Mouse (Mus musculus) intestine, embryonic 16.5 days (tissue): Measurements from ENCODE around the gene Arl5a. TPM values are rescaled to one million over a fixed set of nuclear protein-coding genes. Genes with fewer than 3 reads are reported as not detected.

Source experiments
- ATAC-seq: fragments of 200-750 bp; cut with Nextera tagmentation; 2 replicates; pipeline ENCODE4 v1.8.0; 2017; ENCODE audit warnings: moderate TSS enrichment, moderate library complexity
- H3K27ac ChIP-seq: fragments of 300-500 bp; sonication (generic); 2 replicates; pipeline ENCODE4 v1.5.1; 2014; ENCODE audit warnings: mild to moderate bottlenecking, low read length
- H3K27me3 ChIP-seq: fragments of 300-500 bp; sonication (generic); replicated peaks from 2 replicates; pipeline ENCODE4 v1.6.1; 2014; ENCODE audit warnings: low read length, control low read depth, mixed read lengths; ENCODE audit not compliant: control insufficient read depth, insufficient read depth
- H3K36me3 ChIP-seq: fragments of 300-500 bp; sonication (generic); 2 replicates; pipeline ENCODE4 v1.6.1; 2014; ENCODE audit warnings: low read length, control low read depth; ENCODE audit not compliant: control insufficient read depth, insufficient read depth
- H3K4me1 ChIP-seq: fragments of 300-500 bp; sonication (generic); 2 replicates; pipeline ENCODE4 v1.6.1; 2014; ENCODE audit warnings: low read length, control low read depth, mixed read lengths; ENCODE audit not compliant: control insufficient read depth, insufficient read depth
- H3K4me2 ChIP-seq: fragments of 300-500 bp; sonication (generic); 2 replicates; pipeline ENCODE4 v1.6.1; 2014; ENCODE audit warnings: low read depth, low read length, control low read depth
- H3K4me3 ChIP-seq: fragments of 300-500 bp; sonication (generic); 2 replicates; pipeline ENCODE4 v1.5.1; 2014; ENCODE audit warnings: mild to moderate bottlenecking, low read length
- H3K9ac ChIP-seq: fragments of 300-500 bp; sonication (generic); 2 replicates; pipeline ENCODE4 v1.6.1; 2014; ENCODE audit warnings: low read depth, low read length
- H3K9me3 ChIP-seq: fragments of 300-500 bp; sonication (generic); 2 replicates; pipeline ENCODE4 v1.6.1; 2016; ENCODE audit warnings: low read length, control low read depth; ENCODE audit not compliant: control insufficient read depth
- WGBS: fragments of 180-500 bp; shearing (Covaris S2); extraction: QIAGEN DNeasy Blood & Tissue Kit; methylation state at CpG from one replicate; pipeline ENCODE4 v1.1.7; 2014; 5-methylcytosine and 5-hydroxymethylcytosine counted together
- polyA plus RNA-seq: library from polyadenylated mRNA; unstranded; fragments of >200 nt; fragmentation: Nextera tagmentation; extraction: Ambion mirVana; gene quantifications from 2 replicates; pipeline ENCODE4 v1.2.1, GENCODE M21; 2015

The Arl5a gene
- polyA plus RNA-seq, 1 experiment from 2014 or later = 10.8 TPM

DNA sequence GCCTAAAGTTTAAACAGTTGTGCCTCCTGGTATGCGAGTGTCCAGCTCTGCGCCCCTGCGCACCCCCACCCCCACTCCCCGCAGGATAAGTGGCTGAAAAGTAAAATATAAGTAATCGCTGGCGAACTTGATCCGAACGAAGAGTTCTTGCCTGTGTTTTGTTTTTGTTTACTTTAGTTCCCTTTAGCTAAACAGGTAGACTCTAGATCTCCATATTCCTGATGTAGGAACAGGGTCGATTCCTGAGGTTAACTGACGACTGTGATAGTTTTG lies 758 bp upstream of the Arl5a start:
- peak overlapping the region; percentile 63 for H3K9ac ChIP-seq
- H3K27me3 ChIP-seq = no peaks in the 10 kb centered on the region
- WGBS = 9% methylated on average over 10 of the region's 10 CpGs
- H3K9me3 ChIP-seq = no peaks in the 10 kb centered on the region
- ATAC-seq = no peak
- H3K4me2 ChIP-seq = peak overlapping the region; percentile 75
- peak overlapping the region; percentile 62 for H3K27ac ChIP-seq
- peak overlapping the region; percentile 71 for H3K4me3 ChIP-seq
- H3K4me1 ChIP-seq = peaks cover 17% of the 10 kb centered on the region
- H3K36me3 ChIP-seq = no peaks in the 10 kb centered on the region

DNA sequence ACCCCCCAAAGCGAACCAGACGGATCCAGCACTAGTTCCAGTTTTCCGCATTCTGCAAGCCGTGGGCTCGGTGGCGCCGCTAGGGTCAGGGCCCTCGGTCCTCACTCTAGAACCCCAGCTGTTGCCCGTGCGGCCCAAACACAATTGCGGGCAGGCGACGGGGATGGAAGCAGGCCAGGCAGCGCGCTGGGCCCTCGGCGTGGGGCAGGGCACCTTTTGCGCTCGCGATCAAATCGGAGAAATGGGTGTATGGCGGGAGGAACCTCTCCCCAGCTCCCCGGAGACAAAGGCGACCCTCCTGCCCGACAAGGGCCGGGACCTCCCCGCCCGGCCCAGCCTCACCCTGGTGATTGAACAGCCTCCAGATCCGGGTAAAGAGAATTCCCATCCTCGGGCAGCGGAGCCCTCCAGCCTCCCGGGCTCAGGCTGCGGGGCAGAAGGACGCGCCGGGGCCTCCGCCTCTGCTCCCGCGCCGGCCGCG lies 413 bp downstream of the Arl5a start:
- Histone ChIP-seq H3K9me3 (no peaks in the 10 kb centered on the region), H3K4me1 (peaks cover 23% of the 10 kb centered on the region), H3K9ac (peak overlapping the region; percentile 90), H3K4me2 (peak overlapping the region; percentile 68), H3K4me3 (peak overlapping the region; percentile 71), H3K27me3 (no peaks in the 10 kb centered on the region), H3K27ac (peak overlapping the region; percentile 65), H3K36me3 (no peaks in the 10 kb centered on the region)
- ATAC-seq = peak; percentile 72
- under 1% methylated on average over 42 of the region's 42 CpGs for WGBS

DNA sequence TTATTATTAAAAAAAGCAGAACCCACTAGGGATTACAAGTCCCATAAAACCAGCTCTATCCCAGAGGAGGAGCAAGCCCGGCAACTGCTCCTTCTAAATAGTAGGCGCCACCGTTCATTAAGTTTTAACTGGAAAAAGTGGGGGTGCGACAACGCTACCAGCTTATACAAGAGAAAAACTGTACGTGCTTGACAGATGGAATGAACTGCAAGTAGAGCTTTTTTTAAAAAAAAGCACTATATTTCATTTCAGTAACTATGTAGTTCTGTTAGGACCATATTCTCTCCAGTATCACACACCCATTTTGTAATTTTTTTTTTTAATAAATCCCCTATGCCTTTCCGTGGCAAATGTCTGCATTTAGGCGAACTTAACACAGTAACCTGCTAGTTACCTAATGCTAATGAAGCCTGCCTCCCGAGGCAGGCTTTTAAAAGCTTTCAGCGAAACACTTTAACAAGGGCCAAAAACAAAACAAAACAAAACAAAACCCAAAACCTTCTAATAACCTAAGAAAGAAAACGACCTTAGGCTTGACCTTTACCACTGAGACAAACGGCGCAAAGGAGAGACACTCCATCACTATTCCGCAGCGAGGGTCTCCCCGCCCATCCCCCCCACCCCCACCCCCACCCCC lies 972 bp downstream of the Arl5a start:
- Histone ChIP-seq H3K9ac (peak overlapping the region; percentile 90), H3K36me3 (no peaks in the 10 kb centered on the region), H3K4me1 (peaks cover 23% of the 10 kb centered on the region), H3K27ac (0 out of 2 replicates have a peak overlapping the region, but pooled peaks have one; percentile 34), H3K27me3 (no peaks in the 10 kb centered on the region), H3K4me3 (peak overlapping the region; percentile 71), H3K9me3 (no peaks in the 10 kb centered on the region), H3K4me2 (peak overlapping the region; percentile 68)
- WGBS = 2% methylated on average over 16 of the region's 16 CpGs
- no peak for ATAC-seq

DNA sequence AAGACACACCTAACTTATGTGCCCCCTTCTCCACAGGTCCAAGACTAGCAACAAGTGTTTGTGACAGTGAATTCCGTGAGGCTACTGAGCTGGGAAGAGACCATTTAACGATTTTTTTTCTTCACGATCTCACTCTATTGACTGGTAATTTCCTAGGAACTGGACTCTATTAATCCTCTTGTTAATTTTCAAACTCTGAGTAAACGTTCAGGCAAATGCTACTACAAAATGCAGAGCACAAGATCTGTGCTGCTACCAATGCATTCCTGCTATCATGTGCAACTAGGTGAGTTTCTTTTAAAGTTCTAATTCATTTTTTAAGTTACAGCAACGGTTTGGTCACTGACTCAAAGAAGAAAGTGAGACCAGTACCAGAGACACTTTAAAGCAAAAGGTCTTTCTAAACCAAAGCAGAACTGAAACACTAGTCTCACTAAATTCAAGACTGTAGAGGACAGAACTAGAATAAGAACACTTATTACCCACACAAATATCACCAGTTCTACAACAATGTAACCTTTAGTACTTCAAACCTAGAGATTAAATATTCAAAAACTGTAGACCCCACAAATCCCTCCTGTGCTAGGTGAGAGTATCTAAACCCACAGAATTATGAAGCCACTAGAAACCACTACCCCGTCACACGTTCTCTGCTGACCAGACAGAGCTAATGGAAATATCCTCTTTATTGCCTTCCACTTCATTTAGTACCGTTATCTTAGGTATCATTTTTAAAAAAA lies 1.7 kb downstream of the Arl5a start:
- Histone ChIP-seq H3K36me3 (no peaks in the 10 kb centered on the region), H3K4me2 (peak overlapping the region; percentile 68), H3K4me1 (peaks cover 23% of the 10 kb centered on the region), H3K4me3 (peak overlapping the region; percentile 71), H3K9ac (peak overlapping the region; percentile 90), H3K9me3 (no peaks in the 10 kb centered on the region), H3K27me3 (no peaks in the 10 kb centered on the region), H3K27ac (0 out of 2 replicates have a peak overlapping the region, but pooled peaks have one; percentile 73)
- 34% methylated on average over 8 of the region's 8 CpGs for WGBS
- ATAC-seq = no peak

DNA sequence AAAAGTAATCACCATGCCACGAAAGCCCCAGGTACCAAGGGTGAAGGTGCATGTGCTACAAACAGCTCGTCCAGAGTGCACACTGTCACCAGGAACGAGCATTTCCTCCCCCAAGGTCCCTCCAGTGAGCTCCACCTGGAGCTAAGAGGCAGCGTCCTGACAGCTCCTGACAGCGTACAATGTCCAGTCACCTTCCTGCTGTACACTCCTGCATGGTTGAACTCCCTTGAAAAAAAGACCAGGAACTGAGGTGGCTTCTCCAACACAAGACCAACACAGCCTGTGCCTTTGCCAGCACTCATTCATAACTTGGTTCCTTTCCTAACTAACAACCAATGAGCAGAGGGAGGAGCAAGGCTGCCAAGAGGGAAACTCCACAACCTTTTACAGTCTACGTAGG lies 3.5 kb downstream of the Arl5a start:
- ATAC-seq = peak; percentile 34
- 34% methylated on average over 6 of the region's 6 CpGs for WGBS
- peak overlapping the region; percentile 14 for H3K4me2 ChIP-seq

DNA sequence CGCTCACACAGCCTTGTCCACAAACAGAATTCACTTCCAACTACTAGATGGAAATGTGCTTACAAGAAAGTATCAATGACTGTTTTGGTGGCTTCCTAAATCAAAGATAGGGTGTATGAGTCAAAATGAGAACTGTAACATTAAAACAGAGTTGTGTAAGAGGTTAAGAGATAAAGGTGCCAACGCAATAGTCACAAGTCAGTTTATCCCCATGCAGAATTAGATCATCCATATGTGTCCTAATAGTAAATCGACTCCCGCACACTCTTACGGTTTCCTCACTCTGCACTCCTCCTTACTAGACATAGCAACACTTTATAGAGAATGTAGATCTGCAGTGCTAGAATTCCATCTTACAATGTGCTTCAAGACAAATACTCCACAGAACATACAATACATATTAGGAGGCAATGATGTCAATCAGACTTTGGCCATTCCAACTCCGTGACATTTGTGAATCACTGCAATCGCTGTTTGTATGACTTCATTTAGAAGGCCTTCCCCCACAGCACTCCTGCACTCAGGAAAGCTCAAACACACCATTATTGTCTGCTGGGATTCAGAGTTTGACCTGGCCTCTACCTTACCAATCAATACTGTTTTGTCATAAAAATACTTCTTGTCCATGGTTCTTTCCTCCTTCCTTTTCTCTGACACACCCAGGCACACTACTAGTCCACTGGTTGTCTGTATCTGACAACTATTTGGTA lies 4.5 kb downstream of the Arl5a start:
- Histone ChIP-seq H3K9ac (no peak overlapping the region), H3K4me3 (no peak overlapping the region), H3K36me3 (peaks cover 4% of the 10 kb centered on the region), H3K4me2 (no peak overlapping the region), H3K4me1 (peaks cover 23% of the 10 kb centered on the region), H3K9me3 (0 out of 2 replicates have a peak, but pooled peaks cover 3% of the 10 kb centered on the region), H3K27ac (0 out of 2 replicates have a peak overlapping the region, but pooled peaks have one; percentile 38), H3K27me3 (no peaks in the 10 kb centered on the region)
- ATAC-seq = peak; percentile 37
- WGBS = 75% methylated on average over 7 of the region's 7 CpGs

More for the DNA sequence above, 3.5 kb downstream of the Arl5a start:
- H3K9me3 ChIP-seq = no peaks in the 10 kb centered on the region
- peak overlapping the region; percentile 29 for H3K9ac ChIP-seq
- H3K4me3 ChIP-seq = no peak overlapping the region
- H3K27me3 ChIP-seq = no peaks in the 10 kb centered on the region
- H3K4me1 ChIP-seq = peaks cover 23% of the 10 kb centered on the region
- H3K27ac ChIP-seq = peak overlapping the region; percentile 73
- H3K36me3 ChIP-seq = no peaks in the 10 kb centered on the region

DNA sequence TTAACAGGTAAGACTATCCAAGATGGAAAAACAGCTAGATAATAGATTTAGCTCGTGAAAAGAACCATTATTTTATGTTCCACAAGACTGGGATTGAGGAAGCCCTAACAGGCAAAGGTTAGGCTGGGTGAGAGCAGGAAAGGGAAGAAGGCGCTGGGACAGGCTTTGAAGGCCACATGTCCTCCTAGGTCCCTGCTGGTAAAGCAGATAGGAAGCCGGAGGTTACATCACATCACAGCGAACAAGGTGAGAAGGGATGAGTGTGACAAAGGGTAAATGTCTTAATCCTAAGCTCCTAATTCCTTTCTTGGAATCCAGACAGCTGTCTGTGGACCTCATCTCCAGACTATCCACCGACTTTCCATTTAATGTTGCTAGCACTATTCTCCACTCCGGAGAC lies 5.4 kb downstream of the Arl5a start:
- ATAC-seq = no peak
- no peak overlapping the region for H3K4me2 ChIP-seq
- H3K27ac ChIP-seq = no peak overlapping the region
- no peak overlapping the region for H3K9ac ChIP-seq
- H3K4me3 ChIP-seq = no peak overlapping the region
- H3K9me3 ChIP-seq = 0 out of 2 replicates have a peak, but pooled peaks cover 3% of the 10 kb centered on the region
- peaks cover 23% of the 10 kb centered on the region for H3K4me1 ChIP-seq
- H3K36me3 ChIP-seq = peaks cover 4% of the 10 kb centered on the region
- H3K27me3 ChIP-seq = no peaks in the 10 kb centered on the region
- WGBS = 76% methylated on average over 6 of the region's 6 CpGs

DNA sequence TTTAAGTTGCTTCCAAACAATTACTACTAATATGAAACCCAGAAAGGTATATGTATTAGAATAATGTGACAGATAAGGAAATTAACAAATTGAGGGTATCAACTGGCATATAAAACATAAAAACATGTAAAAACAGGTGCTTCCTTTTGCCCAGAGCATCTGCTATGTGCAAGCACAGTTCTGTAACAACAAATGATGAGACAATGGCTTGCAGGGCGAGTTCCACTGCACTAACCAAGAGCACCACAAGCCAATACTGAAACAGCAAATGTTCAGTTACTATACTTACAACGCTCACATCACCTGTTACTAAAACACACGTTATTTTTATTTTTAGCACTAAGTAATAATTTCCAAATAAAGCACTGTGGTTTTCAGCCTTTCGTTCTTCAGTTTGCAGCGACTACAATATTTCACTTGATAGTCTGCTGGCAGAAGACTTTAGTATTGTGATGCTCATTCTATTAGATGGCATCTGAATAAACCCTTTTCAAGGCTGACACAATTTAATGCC lies 12.1 kb downstream of the Arl5a start:
- Histone ChIP-seq H3K36me3 (peaks cover 31% of the 10 kb centered on the region), H3K27ac (no peak overlapping the region), H3K4me2 (no peak overlapping the region), H3K4me1 (no peaks in the 10 kb centered on the region), H3K27me3 (no peaks in the 10 kb centered on the region), H3K9ac (no peak overlapping the region), H3K4me3 (no peak overlapping the region), H3K9me3 (peaks cover 12% of the 10 kb centered on the region)
- no peak for ATAC-seq
- WGBS = 97% methylated on average over 5 of the region's 5 CpGs

DNA sequence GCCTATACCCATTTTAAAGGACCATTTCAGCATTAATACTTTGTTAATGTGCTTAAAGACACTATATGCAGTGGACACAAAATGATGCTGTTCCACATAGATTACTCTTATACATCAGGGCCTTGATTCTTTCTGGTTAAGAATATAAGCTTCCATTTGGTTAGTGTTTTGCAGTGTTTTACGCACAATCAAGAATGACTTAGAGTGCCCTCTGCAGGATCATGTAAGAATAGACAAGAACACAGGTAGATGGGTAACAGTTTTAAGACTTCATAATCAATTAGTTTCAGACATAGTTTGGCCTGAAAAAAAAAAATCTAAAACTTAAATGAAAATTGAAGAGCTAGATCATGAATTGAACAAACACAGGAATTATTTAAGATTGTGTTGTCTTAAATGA lies 18.2 kb downstream of the Arl5a start:
- peaks cover 9% of the 10 kb centered on the region for H3K9me3 ChIP-seq
- H3K27me3 ChIP-seq = no peaks in the 10 kb centered on the region
- no peaks in the 10 kb centered on the region for H3K4me1 ChIP-seq
- no peak overlapping the region for H3K9ac ChIP-seq
- H3K4me3 ChIP-seq = no peak overlapping the region
- ATAC-seq = no peak
- H3K4me2 ChIP-seq = no peak overlapping the region
- no peak overlapping the region for H3K27ac ChIP-seq
- 85% methylated on average over 1 of the region's 1 CpGs for WGBS
- peaks cover 24% of the 10 kb centered on the region for H3K36me3 ChIP-seq
